Mouse (Mus musculus) C2C12 (cell line): ENCODE data around the gene Cabcoco1. TPM values are rescaled to one million over a fixed set of nuclear protein-coding genes. Genes with fewer than 3 reads are reported as not detected.

ENCODE experiments used
- H3K27me3 ChIP-seq: one replicate; pipeline ENCODE4 v1.6.1; 2011; ENCODE audit not compliant: control insufficient read depth, insufficient read depth, insufficient read length
- H3K36me3 ChIP-seq: one replicate; pipeline ENCODE4 v1.6.1; 2011; ENCODE audit not compliant: control insufficient read depth, insufficient read depth
- H3K4me3 ChIP-seq: one replicate; pipeline ENCODE4 v1.5.1; 2011; ENCODE audit warnings: mild to moderate bottlenecking, control low read depth; ENCODE audit not compliant: poor library complexity, insufficient read depth, severe bottlenecking
- H3K79me2 ChIP-seq: one replicate; pipeline ENCODE4 v1.6.1; 2011; ENCODE audit not compliant: control insufficient read depth, insufficient read depth
- H3K79me3 ChIP-seq: one replicate; pipeline ENCODE4 v1.6.1; 2011; ENCODE audit warnings: low read depth, control low read depth
- H3ac ChIP-seq: one replicate; pipeline ENCODE3; 2011; ENCODE audit warnings: low read depth; ENCODE audit not compliant: control insufficient read depth, insufficient read length
- CEBPB ChIP-seq: IDR thresholded peaks from one replicate; pipeline ENCODE4 v1.6.1; 2011; ENCODE audit warnings: low read depth, mild to moderate bottlenecking, control low read depth, moderate library complexity
- CTCF ChIP-seq: IDR thresholded peaks from one replicate; pipeline ENCODE4 v1.5.1; 2011; ENCODE audit not compliant: control insufficient read depth, insufficient read depth, insufficient read length
- FOSL1 ChIP-seq: IDR thresholded peaks from one replicate; pipeline ENCODE4 v1.8.0; 2011; ENCODE audit warnings: mild to moderate bottlenecking, low read length; ENCODE audit not compliant: poor library complexity, insufficient read depth, severe bottlenecking
- MAX ChIP-seq: IDR thresholded peaks from one replicate; pipeline ENCODE4 v1.6.1; 2011; ENCODE audit warnings: mild to moderate bottlenecking, control low read depth
- MYOD1 ChIP-seq: IDR thresholded peaks from one replicate; pipeline ENCODE4 v1.6.1; 2011; ENCODE audit warnings: low read depth; ENCODE audit not compliant: control insufficient read depth, insufficient read length
- MYOG ChIP-seq: IDR thresholded peaks from one replicate; pipeline ENCODE4 v1.6.1; 2011; ENCODE audit not compliant: control insufficient read depth, insufficient read length; ENCODE audit errors: extremely low read depth
- USF1 ChIP-seq: IDR thresholded peaks from one replicate; pipeline ENCODE4 v1.6.1; 2011; ENCODE audit warnings: low read depth, mild to moderate bottlenecking, control low read depth, moderate library complexity
- polyA plus RNA-seq: library from polyadenylated mRNA; unstranded; fragments of >200 nt; fragmentation: generic; extraction: Trizol; gene quantifications from one replicate; pipeline ENCODE4 v1.2.1, GENCODE M21; 2012; ENCODE audit warnings: missing spikeins

Gene Cabcoco1
- polyA plus RNA-seq, 1 experiment: not detected

GRCm38 (mm10) chr10:68529364-68530049 is 12.2 kb downstream of the Cabcoco1 start:
- Histone ChIP-seq H3K36me3 (no peaks in the 10 kb centered on the region), H3ac (no peak overlapping the region), H3K79me2 (no peaks in the 10 kb centered on the region), H3K4me3 (no peak overlapping the region), H3K27me3 (no peaks in the 10 kb centered on the region), H3K79me3 (no peaks in the 10 kb centered on the region)
- no peak for TF ChIP-seq USF1
- TF ChIP-seq FOSL1: no peak
- no peak for TF ChIP-seq MAX
- TF ChIP-seq MYOG: no peak
- TF ChIP-seq CTCF: no peak
- TF ChIP-seq MYOD1: no peak

DNA sequence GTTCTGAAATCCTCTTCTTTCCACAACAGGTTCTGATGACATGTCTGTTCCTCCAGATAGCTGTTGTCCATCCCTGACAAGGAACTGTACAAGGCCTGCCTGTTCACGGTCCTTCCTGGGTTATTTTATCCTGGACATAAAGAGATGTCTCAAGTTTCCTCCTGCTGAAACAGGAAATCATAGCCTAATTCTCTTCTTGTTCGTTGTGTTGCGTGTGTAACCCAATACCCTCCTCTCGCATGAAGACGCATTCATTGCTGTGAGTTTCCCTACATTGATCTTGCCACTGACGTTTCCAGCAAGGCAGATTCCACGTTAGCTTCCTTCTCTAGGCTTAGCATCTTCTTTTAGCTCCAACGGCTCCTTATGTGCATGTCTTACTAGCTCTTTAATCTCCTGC is 12.7 kb downstream of the Cabcoco1 start:
- no peaks in the 10 kb centered on the region for H3K27me3 ChIP-seq
- no peak overlapping the region for H3ac ChIP-seq
- no peaks in the 10 kb centered on the region for H3K79me2 ChIP-seq
- H3K79me3 ChIP-seq: no peaks in the 10 kb centered on the region
- no peak overlapping the region for H3K4me3 ChIP-seq
- H3K36me3 ChIP-seq: no peaks in the 10 kb centered on the region
- no peak for TF ChIP-seq FOSL1
- no peak for TF ChIP-seq MAX
- TF ChIP-seq CEBPB: no peak
- no peak for TF ChIP-seq MYOG
- no peak for TF ChIP-seq MYOD1
- no peak for TF ChIP-seq CTCF
- no peak for TF ChIP-seq USF1

DNA sequence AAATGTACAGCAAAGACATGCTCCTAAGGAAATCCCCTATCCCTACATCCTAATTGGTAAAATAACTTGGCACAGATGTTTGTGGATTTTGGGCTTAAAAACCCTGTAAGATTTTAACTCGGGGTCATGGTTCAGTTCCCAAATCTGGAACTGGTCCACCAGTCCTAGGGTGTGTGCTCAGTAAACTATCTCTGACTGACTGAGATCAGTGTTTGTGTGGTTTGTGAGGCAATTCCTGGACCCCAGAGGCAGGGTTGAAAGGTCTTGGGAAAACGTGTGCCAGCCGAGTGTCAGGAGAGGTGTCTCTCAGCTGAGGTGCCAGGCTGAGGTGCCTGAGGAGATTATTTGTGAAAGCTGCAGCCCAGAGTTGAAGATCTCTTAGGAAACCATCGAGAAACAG is 19.6 kb downstream of the Cabcoco1 start:
- Histone ChIP-seq H3K4me3 (no peak overlapping the region), H3K27me3 (no peaks in the 10 kb centered on the region), H3K79me3 (no peaks in the 10 kb centered on the region), H3ac (no peak overlapping the region), H3K79me2 (no peaks in the 10 kb centered on the region), H3K36me3 (no peaks in the 10 kb centered on the region)
- no peak for TF ChIP-seq MYOD1
- TF ChIP-seq MYOG: no peak
- no peak for TF ChIP-seq CEBPB
- TF ChIP-seq USF1: no peak
- TF ChIP-seq CTCF: no peak
- TF ChIP-seq FOSL1: no peak
- TF ChIP-seq MAX: no peak

- H3K4me3 ChIP-seq: no peak overlapping the region
- H3K79me3 ChIP-seq: no peaks in the 10 kb centered on the region
- H3K79me2 ChIP-seq: no peaks in the 10 kb centered on the region
- TF ChIP-seq USF1 (peak; percentile 87), CTCF (no peak), MYOG (no peak), CEBPB (peak; percentile 26), MYOD1 (peak; percentile 28)
- H3ac ChIP-seq: no peak overlapping the region
- H3K36me3 ChIP-seq: no peaks in the 10 kb centered on the region
- no peaks in the 10 kb centered on the region for H3K27me3 ChIP-seq
Measured at GRCm38 (mm10) chr10:68512433-68513019, 29.2 kb downstream of the Cabcoco1 start.

- Histone ChIP-seq H3K4me3 (no peak overlapping the region), H3ac (no peak overlapping the region), H3K79me3 (no peaks in the 10 kb centered on the region), H3K79me2 (no peaks in the 10 kb centered on the region), H3K27me3 (no peaks in the 10 kb centered on the region), H3K36me3 (no peaks in the 10 kb centered on the region)
- TF ChIP-seq MAX (no peak), MYOG (no peak), CEBPB (no peak), FOSL1 (no peak), CTCF (no peak), MYOD1 (no peak), USF1 (no peak)
Measured at GRCm38 (mm10) chr10:68507741-68508140, 34.0 kb downstream of the Cabcoco1 start.
